Mouse (Mus musculus): ENCODE measurements around the gene Ppfia1.

The Ppfia1 gene

GRCm38 (mm10) chr7:144489067-144489774 is 64.3 kb downstream of the Ppfia1 start:
- DNase-seq (ENCODE audit: low read depth, low spot score): no peak

- no peak for DNase-seq (ENCODE audit: low read depth, low spot score)
Observed at GRCm38 (mm10) chr7:144480314-144480713, 73.2 kb downstream of the Ppfia1 start.

- DNase-seq (ENCODE audit: low read depth, low spot score): no peak
Observed at GRCm38 (mm10) chr7:144479569-144479968, 74.0 kb downstream of the Ppfia1 start.

GRCm38 (mm10) chr7:144475741-144476140 is 77.8 kb downstream of the Ppfia1 start:
- DNase-seq (ENCODE audit: low read depth, low spot score): no peak

- no peak for DNase-seq (ENCODE audit: low read depth, low spot score)
Observed at GRCm38 (mm10) chr7:144473486-144473885, 80.0 kb downstream of the Ppfia1 start.

- DNase-seq (ENCODE audit: low read depth, low spot score): no peak
Observed at GRCm38 (mm10) chr7:144471103-144471502, 82.4 kb downstream of the Ppfia1 start.

- peak; percentile 91 for DNase-seq (ENCODE audit: low read depth, low spot score)
Observed at GRCm38 (mm10) chr7:144470545-144471059, 82.9 kb downstream of the Ppfia1 start, which contains the start of gene Cttn. Gene Cttn (minus strand): TSS chr7:144471009.

GRCm38 (mm10) chr7:144469908-144470544 is 83.5 kb downstream of the Ppfia1 start:
- peak; percentile 23 for DNase-seq (ENCODE audit: low read depth, low spot score)

- DNase-seq (ENCODE audit: low read depth, low spot score): peak; percentile 12
Observed at GRCm38 (mm10) chr7:144469181-144469641, 84.3 kb downstream of the Ppfia1 start.

GRCm38 (mm10) chr7:144468741-144469140 is 84.8 kb downstream of the Ppfia1 start:
- DNase-seq (ENCODE audit: low read depth, low spot score): no peak

GRCm38 (mm10) chr7:144462577-144462976 is 91.0 kb downstream of the Ppfia1 start:
- no peak for DNase-seq (ENCODE audit: low read depth, low spot score)

GRCm38 (mm10) chr7:144461246-144461902 is 92.2 kb downstream of the Ppfia1 start:
- DNase-seq (ENCODE audit: low read depth, low spot score): no peak

GRCm38 (mm10) chr7:144458881-144459280 is 94.6 kb downstream of the Ppfia1 start:
- no peak for DNase-seq (ENCODE audit: low read depth, low spot score)

GRCm38 (mm10) chr7:144450661-144451060 is 102.9 kb downstream of the Ppfia1 start:
- DNase-seq (ENCODE audit: low read depth, low spot score): no peak

- no peak for DNase-seq (ENCODE audit: low read depth, low spot score)
Observed at GRCm38 (mm10) chr7:144449637-144450570, 103.6 kb downstream of the Ppfia1 start.

- DNase-seq (ENCODE audit: low read depth, low spot score): no peak
Observed at GRCm38 (mm10) chr7:144448186-144448585, 105.3 kb downstream of the Ppfia1 start.

GRCm38 (mm10) chr7:144447146-144447545 is 106.4 kb downstream of the Ppfia1 start:
- no peak for DNase-seq (ENCODE audit: low read depth, low spot score)

- no peak for DNase-seq (ENCODE audit: low read depth, low spot score)
Observed at GRCm38 (mm10) chr7:144444788-144445187, 108.7 kb downstream of the Ppfia1 start.

- no peak for DNase-seq (ENCODE audit: low read depth, low spot score)
Observed at GRCm38 (mm10) chr7:144441976-144442375, 111.6 kb downstream of the Ppfia1 start.

- no peak for DNase-seq (ENCODE audit: low read depth, low spot score)
Observed at GRCm38 (mm10) chr7:144441466-144441865, 112.1 kb downstream of the Ppfia1 start.

- no peak for DNase-seq (ENCODE audit: low read depth, low spot score)
Observed at GRCm38 (mm10) chr7:144438811-144439210, 114.7 kb downstream of the Ppfia1 start.

All from mesoderm, embryonic 11.5 days (tissue).